Mouse (Mus musculus) left cerebral cortex, adult 11 months (tissue): ENCODE measurements around the gene Hoxd11.

Source experiments
- DNase-seq: peaks from one replicate; pipeline ENCODE4 v3.0.0; 2022; ENCODE audit warnings: low spot score

Hoxd11 gene

DNA sequence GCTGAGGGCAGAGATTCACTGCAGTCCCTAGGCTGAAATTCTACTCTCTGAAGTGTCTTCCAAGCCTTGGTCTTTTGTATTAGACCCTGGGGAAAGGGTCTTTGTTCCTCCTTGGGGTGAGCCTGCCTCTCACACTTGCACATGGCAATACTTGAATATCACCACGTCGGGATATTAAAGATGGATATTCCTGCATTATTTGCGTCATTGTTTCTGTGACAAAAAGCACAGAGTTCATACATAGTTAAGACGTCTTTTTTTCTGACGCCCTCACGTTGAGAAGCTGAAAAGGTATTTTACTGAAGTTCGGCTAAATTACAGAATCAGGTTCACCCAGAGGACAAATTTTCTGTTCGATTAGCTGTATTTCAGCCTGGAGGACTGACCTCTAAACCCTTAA lies 51.0 kb downstream of the Hoxd11 start:
- DNase-seq = no peak

GRCm38 (mm10) chr2:74731055-74731454 lies 51.7 kb downstream of the Hoxd11 start:
- DNase-seq = no peak

DNA sequence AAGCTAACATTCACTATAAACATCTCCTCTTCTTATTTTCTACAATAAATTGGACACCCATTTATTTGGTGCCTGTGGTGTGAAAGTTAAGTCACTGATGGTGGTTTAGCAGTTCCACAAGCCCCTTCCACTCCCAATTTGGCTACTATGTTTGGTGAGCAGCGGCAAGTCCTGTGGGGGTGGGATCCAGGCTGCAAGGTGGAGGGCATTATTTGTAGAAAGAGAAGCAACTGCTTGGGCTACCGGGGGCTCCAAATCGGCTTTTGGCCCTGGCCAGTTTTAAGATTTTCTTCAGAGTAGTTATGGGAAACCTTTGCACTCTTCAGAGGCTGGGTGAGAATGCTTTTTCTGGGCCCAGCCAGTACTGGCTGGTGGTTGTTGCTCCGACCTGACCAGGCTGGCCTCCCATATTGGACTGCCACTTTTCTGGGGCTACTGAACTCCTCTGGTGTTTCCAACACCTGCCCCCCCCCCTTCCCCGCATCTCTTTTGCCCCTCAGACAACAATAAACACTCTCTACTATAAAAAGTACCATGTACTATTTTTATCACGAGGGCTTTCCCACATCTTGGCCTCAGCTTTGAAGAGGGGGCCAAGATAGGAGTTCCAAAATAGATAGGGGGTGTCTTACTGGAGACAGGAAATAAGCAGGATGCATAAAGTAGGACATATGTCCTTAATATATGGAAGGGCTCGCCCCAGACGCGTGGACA lies 52.6 kb downstream of the Hoxd11 start:
- DNase-seq = no peak

DNA sequence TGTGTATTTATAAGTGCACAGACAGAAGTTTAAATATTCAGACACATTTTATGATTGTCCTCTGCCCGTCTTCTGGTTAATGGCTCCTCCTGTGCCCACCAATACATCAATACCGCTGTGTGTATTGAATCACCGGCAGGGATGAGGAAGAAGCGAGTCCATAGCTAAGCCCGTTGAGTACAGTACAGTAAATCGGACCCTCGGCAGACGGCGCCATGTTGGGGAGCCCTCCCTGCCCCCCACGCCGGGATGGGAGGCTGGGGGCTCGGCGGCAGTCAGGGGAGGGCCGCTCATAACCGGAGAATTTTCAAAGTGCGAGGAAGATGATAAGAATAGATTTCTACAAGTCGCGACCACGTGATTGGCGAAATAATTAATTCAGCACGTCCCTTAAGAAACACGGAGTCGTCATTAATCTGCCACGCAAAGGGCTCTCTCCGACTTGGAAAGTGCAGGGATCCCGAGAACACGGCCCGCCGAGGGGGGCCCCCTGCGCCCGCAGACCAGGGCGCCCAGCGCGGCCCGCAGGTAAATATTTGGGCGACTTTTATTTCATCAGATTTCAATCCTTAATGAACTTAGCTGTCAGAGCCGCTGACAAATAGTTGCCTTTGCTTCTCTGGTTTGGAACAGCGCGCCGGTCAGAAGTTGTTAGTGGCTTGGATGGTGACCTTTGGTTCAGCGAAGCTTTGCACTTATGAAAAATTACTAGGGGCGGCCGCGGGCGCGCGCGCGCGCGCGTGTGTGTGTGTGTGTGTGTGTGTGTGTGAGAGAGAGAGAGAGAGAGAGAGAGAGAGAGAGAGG lies 53.4 kb downstream of the Hoxd11 start:
- no peak for DNase-seq

GRCm38 (mm10) chr2:74733317-74733661 lies 53.9 kb downstream of the Hoxd11 start:
- no peak for DNase-seq

DNA sequence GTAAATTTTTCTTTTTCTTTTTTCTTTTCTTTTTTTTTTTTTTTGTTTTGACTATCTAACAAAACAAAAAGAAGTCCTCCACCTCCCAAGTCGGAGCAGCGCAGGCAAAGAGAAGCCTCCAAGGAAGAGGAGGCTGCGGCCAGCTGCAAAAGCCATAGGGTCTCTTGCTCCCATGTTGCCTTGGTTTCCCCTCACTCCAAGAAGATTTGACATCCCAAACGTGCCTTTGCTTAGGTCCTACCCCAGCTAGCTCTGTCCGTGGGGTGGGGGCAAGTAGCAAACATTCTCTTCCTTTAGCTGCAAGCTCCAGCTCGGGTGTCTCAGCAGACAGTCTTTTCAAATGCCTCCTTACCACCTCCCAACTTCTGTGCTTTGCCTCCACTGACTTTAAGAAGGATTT lies 54.4 kb downstream of the Hoxd11 start:
- no peak for DNase-seq

DNA sequence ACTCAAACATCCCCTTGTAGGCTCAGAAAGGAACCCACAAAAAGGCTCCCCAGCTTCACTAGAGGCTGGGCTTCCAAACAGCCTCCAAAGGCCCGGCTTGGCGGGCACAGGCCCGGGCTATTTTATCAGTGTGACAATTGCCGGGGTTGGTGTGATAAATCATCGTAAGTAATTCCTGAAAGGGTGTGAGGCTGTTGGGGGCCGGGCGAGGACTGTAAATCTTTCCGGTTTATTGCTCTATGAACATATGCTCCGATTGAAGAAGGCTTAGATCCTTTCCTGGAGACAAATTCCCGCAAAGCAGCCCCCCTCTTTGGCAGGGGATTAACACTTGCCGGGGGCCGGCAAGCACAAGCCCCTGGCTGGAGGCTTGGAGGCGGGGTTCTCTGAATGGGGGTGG lies 55.1 kb downstream of the Hoxd11 start:
- DNase-seq = no peak

GRCm38 (mm10) chr2:74734996-74735811 lies 55.8 kb downstream of the Hoxd11 start:
- no peak for DNase-seq

- no peak for DNase-seq
Measured at GRCm38 (mm10) chr2:74735851-74736687, 56.7 kb downstream of the Hoxd11 start.
